Mouse (Mus musculus): Measurements from ENCODE around the gene Kat2a.
A peak's percentile ranks its signal among the peaks of the same experiment; 100 is the strongest.

The Kat2a gene

DNA sequence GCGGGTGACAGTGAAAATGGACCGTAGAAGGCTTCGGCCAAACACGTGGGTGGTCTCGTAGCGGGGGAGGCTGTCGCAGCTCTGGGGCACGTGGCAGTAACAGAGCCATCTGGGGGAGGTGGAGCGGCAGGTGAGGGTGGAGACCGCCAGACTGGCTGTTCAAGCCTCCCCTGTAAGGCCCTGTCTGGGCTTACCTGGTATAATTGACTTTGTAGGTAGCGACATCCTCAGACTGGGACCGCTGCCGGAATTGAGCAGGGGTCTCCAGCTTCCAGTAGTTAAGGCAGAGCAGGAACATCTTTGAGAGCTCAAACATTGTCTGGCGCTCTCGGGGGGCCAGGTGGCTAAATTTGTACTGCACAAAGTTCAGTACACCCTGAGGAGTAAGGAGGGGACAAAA lies 1.7 kb downstream of the Kat2a start:
- no peak for DNase-seq (ENCODE audit: low spot score in 2 of 2)

DNA sequence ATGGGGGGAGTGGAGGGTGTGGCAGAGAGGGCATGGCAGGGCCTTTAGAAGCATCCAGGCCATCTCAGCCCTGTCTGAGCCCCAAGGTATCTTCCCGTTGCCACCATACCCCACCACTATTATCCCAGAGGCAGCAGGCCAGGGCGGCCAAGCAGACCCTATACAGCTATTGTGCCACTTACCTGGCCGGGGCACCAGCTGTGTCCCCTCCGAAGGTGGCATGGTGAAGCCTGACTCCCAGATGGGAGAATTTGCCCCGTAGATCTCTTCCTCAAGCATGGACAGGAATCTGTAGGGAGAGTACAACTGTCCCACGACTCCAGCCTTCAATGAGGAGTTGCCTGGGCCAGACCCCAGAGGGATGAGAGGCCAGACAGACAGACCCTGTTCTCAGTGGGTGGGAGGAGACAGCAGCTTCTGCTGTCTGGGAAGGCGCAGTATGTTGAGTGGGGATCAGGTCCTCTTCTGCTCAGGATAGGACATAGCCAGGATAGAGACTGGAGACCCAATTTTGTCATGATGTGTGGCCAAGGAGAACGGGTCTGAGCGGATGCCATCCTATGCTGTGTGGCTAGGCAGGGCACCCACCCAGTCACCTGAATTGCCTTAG lies 3.0 kb downstream of the Kat2a start:
- no peak for DNase-seq (ENCODE audit: low spot score in 2 of 2)

DNA sequence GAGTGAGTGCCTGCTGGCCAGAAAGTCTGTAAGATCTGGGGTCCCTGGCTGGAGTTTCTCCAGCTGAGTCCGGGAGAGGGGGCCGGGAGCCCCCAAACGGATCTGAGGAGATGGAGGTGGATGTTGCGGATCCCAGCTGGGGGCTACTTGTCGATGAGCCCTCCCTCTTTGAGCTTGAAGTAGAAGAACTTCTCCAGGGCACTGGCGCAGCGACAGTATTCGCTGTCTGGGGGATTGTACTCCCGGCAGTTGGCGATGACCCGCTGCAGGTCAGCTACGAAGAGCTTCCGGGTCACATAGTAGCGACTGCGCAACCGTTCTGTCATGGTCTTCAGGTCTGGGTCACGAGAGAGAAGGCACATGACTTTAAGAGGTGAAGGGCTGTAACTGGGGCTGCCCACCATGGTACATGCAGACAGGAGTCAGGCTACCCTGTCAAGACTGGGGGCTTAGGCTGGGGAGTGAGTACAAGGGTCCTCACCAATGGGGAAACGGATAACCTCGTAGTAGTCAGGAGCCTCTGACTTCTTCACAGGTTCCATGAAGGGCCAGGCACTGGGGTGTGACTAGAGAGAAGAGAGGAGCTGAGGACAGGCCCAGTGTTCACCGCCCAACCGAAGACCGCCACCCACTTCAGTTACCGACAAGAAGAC lies 7.0 kb downstream of the Kat2a start:
- DNase-seq (ENCODE audit: low spot score in 2 of 2), result no peak

DNA sequence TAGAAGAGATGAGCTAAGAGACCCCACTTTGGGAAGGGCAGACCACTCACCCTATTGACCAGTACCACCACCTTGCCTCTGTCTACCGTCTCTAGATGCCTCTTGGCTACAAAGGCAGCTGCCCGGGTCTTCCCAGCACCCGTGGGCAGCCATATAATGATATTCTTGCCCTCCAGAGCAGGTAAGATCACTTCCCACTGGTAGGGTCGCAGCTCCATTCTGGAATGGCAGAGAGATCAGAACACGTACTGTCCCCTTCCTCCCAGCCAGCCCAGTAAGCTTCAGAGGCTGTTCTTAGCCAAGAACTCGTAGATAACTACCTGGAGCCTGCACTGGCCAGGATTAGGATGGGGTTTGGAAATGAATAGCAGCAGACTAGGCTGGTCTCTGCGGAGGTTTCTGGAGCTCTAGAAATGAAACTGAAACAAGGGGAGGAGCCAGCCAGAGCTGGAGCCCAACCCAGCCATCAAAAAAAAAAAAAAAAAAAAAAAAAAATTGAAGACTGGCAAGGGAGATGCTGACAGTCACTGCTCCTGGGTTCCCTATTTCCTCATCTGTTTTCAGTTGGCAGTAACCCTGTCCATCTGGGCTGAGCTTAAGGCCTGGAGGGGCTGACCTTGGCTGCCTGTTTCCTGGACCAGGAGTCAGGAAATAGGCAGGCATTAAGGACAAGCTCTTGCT lies 8.3 kb downstream of the Kat2a start, which contains the start of gene Dhx58:
TSS of gene Dhx58 (minus strand) at position 421 of the 681 bp plus-strand sequence.
- DNase-seq (ENCODE audit: low spot score in 2 of 2), result no peak

GRCm38 (mm10) chr11:100703366-100703765 lies 8.9 kb downstream of the Kat2a start:
- no peak for DNase-seq (ENCODE audit: low spot score in 2 of 2)

DNA sequence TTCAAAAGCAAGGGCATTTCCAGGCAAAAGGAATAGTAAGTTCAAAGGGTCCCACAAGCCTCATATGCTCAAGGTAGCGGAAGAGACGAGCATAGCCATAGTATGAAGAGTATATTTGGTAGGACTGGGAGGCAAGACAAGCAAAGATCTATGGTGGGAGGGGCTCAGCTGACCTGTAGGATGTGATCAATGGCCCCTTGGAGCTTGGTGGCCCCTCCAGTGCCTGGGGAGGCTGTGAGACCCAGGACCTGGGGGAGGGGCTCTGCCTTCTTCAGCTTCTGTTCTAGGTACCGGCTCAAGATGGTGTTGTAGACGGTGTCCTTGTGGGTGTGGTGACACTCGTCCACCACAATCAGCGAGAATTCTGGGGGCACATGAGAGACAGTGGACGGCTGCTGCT lies 9.4 kb downstream of the Kat2a start:
- no peak for DNase-seq (ENCODE audit: low spot score in 2 of 2)

GRCm38 (mm10) chr11:100702081-100702851 lies 10.0 kb downstream of the Kat2a start:
- peak; percentile 36 to 67 for DNase-seq (ENCODE audit: low spot score in 2 of 2)

DNA sequence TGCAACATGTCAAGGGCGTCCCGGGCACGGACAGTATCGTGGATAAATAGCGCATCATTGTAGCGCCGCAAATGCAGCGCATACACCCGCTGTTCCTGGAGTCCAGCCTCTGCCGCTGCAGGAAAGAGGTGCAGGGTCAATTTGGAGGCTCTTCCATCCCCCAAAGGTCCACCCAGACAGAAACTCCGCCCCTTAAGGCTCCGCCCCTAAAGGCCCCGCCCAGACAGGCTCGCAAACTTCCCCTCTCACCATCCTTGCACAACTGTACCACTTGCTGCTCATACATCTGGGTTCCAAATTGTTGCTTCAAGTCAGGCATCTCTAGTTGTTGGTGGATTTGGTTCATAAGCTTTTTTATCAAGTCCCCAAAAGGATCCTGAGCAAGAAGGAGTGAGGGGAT lies 11.0 kb downstream of the Kat2a start:
- DNase-seq (ENCODE audit: low spot score in 2 of 2), result peak; percentile 28 to 38

DNA sequence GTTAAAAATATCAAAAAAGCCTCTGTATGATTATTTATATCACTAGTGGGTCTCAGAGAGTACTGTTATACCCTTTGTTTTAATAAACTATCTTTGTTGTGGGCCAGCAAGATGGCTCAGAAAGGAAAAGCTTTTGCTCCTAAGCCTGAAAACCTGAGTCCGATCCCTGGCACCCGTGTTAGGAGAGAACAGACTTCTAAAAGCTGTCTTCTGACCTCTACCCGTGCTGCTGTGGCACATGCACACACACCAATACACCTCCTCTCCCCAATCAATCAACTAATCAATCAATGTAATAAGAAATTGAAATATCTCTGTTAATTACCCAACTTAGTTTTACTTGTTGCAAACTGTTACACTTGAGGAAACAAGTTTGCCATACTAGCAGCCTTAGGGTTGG lies 11.6 kb downstream of the Kat2a start:
- DNase-seq (ENCODE audit: low spot score in 2 of 2), result no peak

DNA sequence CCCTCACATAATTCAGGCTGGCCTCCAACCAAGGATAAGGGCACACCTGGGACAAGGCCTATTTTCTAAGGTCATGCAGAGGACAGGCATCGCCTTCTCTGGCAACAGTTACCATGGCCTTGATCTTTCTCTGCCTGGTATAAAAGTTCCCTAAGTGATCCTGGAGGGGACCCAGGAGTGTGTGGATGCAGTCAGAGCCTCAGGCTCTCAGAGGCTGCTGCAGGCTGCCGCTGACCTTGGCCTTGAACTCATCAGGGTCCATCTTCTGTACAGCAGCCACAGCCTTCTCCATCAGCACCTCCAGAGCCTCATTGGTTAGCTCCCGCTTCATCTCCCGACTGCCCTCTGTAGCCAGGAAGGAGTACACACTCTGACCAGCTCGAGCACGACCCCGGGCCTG lies 14.3 kb downstream of the Kat2a start:
- DNase-seq (ENCODE audit: low spot score in 2 of 2), result no peak

DNA sequence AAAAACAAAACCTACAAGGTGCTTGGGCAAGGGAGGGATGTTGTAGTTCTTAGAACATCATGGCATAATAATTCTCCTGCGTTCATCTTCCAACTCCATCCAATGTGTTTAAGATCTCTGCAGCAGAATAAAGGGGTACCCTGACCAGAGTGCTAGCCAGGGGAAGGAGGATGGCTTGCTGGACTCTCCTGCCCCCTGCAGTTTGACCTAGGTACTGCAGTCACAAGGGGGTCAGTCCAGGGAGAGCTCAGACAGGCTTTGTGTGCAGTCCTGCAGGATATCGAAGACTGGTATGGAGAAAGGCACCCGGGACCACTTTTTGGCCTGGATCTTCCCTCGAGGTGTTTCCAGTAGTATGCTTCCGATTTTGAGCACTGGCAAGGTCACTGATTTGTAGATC lies 17.3 kb downstream of the Kat2a start:
- peak; percentile 46 to 81 for DNase-seq (ENCODE audit: low spot score in 2 of 2)

- DNase-seq (ENCODE audit: low spot score in 2 of 2), result no peak
Measured at GRCm38 (mm10) chr11:100693154-100693553, 19.1 kb downstream of the Kat2a start.

DNA sequence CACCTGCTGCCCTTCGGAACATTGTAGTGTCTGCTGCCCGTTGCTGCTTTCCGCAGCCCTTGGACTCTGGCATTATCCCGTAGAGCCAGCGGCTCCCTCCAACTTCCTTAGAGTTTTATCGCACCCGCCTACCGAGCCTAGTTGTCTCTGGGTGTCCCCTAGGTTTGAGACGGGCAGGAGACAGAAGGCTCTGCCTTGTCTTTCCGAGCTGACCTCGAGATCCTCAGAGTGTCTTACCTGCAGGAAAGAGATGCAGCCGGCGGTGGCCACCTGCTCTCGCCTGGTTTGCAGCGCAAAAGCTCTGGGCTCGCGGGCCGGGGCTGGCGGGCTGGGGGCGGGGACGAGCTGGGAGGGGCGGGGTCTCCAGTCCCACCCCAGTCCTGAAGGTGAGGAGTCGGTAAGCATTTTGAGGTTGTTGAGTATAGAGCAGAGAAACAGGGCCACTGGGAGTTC lies 20.1 kb downstream of the Kat2a start, which contains the start of gene Zfp385c:
TSS of gene Zfp385c (minus strand) at position 292 of the 453 bp plus-strand sequence.
- peak in 1 of 2 experiments; percentile 51 for DNase-seq (ENCODE audit: low spot score in 2 of 2)

DNA sequence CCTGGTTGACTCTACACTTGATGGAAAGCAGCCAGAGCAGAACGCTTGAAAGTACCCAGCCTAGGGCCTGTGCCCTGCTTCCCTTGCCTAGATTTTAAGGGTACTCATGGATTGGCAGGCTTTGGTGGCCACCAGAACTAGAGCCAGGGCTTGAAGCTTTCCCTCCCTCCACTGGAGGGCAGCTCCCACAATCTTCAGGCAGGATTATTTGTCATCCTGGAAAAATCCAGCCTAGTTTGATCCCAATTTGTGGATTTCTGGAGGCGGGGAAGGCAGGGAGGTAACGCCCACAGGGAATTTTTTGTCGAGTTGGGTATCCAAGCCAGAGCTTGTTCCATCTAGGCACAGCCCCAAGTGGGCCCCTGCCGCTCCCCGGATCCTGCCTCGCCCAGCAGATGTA lies 21.9 kb downstream of the Kat2a start:
- DNase-seq (ENCODE audit: low spot score in 2 of 2), result no peak

- no peak for DNase-seq (ENCODE audit: low spot score in 2 of 2)
Measured at GRCm38 (mm10) chr11:100688443-100688842, 23.8 kb downstream of the Kat2a start.

DNA sequence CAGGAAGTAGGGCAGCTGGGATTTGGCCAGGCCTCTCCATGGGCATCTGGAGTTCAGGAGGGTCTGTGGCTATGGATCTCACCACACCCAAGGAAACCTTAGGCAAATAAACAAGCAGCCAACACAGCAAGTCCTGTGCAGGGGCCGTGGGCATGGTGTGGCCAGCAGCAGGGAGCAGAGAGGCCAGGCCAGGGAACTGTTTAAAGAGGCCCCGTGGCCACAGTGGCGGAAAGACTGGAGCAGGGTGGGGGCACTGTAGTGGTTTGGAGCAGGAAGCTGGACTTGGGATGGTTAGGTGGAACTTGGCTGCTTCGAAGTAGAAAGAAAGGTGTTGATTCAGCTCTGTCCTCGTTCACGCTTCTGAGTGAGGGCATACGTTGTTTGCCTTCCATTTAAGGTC lies 25.0 kb downstream of the Kat2a start:
- DNase-seq (ENCODE audit: low spot score in 2 of 2), result no peak

GRCm38 (mm10) chr11:100685371-100685770 lies 26.9 kb downstream of the Kat2a start:
- DNase-seq (ENCODE audit: low spot score in 2 of 2), result no peak

- DNase-seq (ENCODE audit: low spot score in 2 of 2), result no peak
Measured at GRCm38 (mm10) chr11:100684084-100684483, 28.2 kb downstream of the Kat2a start.

DNA sequence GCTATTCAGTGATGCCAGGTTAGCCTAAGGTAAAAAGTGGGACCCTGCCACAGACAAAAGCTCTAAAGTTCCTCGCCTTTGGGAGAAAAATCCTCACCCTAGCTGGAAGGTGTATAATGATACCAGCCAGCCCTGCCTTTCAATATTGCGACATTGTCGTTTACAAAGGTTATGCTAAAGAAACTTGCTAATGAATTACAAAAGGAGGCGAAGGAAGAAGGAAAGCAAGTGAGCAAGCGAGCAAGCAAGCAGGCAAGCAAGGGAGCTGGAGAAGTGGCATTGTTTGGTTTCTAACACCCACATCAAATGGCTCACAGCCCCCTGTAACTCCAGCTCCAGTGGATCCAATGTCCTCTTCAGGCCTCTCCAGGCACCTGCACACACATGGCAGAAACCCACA lies 29.7 kb downstream of the Kat2a start:
- no peak for DNase-seq (ENCODE audit: low spot score in 2 of 2)

DNA sequence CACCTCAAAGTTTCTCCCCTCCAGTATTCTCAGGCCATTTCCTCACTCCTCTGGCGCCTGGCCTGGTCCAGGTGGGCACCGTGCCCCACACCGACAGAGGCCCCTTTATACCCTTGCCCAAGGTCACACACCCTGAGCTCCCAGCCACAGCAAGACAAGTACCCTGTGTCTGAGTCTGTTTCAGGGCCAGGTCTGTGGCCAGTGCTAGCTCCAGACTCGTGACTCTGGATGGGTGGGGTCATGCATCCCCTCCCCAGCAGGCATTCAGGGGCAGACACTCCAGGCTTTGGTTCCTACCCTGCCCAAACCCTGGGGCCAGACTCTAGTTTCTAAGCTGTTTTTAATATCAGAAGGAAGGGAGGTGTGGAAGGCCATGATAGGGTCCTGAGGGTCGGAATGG lies 30.4 kb downstream of the Kat2a start:
- no peak for DNase-seq (ENCODE audit: low spot score in 2 of 2)

DNA sequence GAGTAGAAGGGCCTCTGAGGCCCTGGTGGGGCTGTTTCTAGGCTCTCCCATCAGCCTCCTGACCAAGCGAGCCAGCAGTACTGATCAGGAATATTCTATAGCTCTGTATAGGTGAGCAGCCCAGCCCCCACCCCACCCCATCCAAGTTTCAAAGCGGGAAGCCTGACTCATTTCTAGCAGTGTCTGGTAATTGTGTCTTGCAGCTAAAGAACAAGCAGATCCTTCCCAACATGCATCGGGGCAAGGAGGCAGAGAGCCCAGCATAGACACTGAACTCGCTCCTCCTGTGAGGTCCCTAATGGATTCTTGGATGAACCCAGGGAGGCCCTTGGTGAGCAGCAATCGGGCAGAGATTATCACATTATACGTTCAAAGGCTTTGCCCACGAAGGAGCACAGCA lies 34.5 kb downstream of the Kat2a start:
- no peak for DNase-seq (ENCODE audit: low spot score in 2 of 2)

DNA sequence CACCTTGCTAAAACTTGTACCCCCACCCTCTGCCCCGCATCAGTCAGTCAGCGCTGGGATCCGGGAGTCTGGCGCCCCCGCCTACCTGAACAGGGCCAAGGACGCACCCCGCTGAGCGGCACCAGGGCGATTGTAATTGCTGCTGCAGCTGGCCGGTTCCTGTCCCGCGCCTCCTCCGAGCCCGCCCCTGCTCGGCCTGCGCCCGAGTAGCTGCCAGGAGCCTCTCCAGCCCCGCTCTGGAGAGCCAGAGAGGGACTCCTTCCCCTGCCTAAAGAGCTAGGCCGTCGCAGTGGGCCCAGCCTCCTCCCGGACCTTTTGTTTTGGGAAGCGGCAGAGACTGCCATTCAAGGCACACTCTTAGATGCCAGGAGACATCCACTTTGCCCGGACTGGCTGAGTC lies 39.1 kb downstream of the Kat2a start:
- no peak for DNase-seq (ENCODE audit: low spot score in 2 of 2)

Measured in thymus, postnatal 10 days (tissue).